Mouse (Mus musculus) embryonic facial prominence, embryonic 11.5 days (tissue): ENCODE measurements at regions not wholly inside any gene's neighbourhood (a gene's known extent, or its start where the extent isn't known, plus 50 kb on each side); places are given as distances from the start of the nearest gene placed in this dataset.

Experiments used
- ATAC-seq: fragments of 200-750 bp; cut with Nextera tagmentation; replicated peaks from 2 replicates; pipeline ENCODE4 v1.8.0; 2017; ENCODE audit warnings: low read depth; ENCODE audit not compliant: insufficient number of reproducible peaks, low FRiP score, low TSS enrichment
- DNase-seq: peaks from one replicate; pipeline ENCODE4 v3.0.0-alpha.2; 2015; ENCODE audit warnings: low spot score
- H3K27ac ChIP-seq: fragments of 300-500 bp; sonication (generic); replicated peaks from 2 replicates; pipeline ENCODE4 v1.5.1; 2014; ENCODE audit warnings: mild to moderate bottlenecking, low read depth, low read length, control low read depth
- H3K27me3 ChIP-seq: fragments of 300-500 bp; sonication (generic); 2 replicates; pipeline ENCODE4 v1.6.1; 2014; ENCODE audit warnings: mild to moderate bottlenecking, low read length, moderate library complexity, mixed read lengths; ENCODE audit not compliant: control insufficient read depth, insufficient read depth
- H3K36me3 ChIP-seq: fragments of 300-500 bp; sonication (generic); replicated peaks from 2 replicates; pipeline ENCODE4 v1.6.1; 2014; ENCODE audit warnings: low read depth, mild to moderate bottlenecking, low read length, moderate library complexity, mixed read lengths; ENCODE audit not compliant: control insufficient read depth, insufficient read depth
- H3K4me1 ChIP-seq: fragments of 300-500 bp; sonication (generic); 2 replicates; pipeline ENCODE4 v1.6.1; 2014; ENCODE audit warnings: low read length, mixed read lengths; ENCODE audit not compliant: control insufficient read depth, insufficient read depth
- H3K4me2 ChIP-seq: fragments of 300-500 bp; sonication (generic); 2 replicates; pipeline ENCODE4 v1.6.1; 2014; ENCODE audit warnings: low read depth, mild to moderate bottlenecking, control low read depth, low read length, moderate library complexity
- H3K4me3 ChIP-seq: fragments of 300-500 bp; sonication (generic); 2 replicates; pipeline ENCODE4 v1.5.1; 2014; ENCODE audit warnings: low read depth, low read length, control low read depth
- H3K9ac ChIP-seq: fragments of 300-500 bp; sonication (generic); replicated peaks from 2 replicates; pipeline ENCODE4 v1.6.1; 2014; ENCODE audit warnings: mild to moderate bottlenecking, control low read depth, low read length
- H3K9me3 ChIP-seq: fragments of 300-500 bp; sonication (generic); replicated peaks from 2 replicates; pipeline ENCODE4 v1.6.1; 2016; ENCODE audit warnings: mild to moderate bottlenecking, low read length, inconsistent platforms, mixed read lengths; ENCODE audit not compliant: control insufficient read depth
- WGBS: fragments of 180-500 bp; shearing (Covaris S2); extraction: QIAGEN DNeasy Blood & Tissue Kit; methylation state at CpG from one replicate; pipeline ENCODE4 v1.1.7; 2014; 5-methylcytosine and 5-hydroxymethylcytosine counted together

GRCm38 (mm10) chr3:99657617-99658016, 227.6 kb upstream of the Spag17 start:
- WGBS: 88% methylated on average over 5 of the region's 5 CpGs
- no peak overlapping the region for H3K4me2 ChIP-seq
- no peaks in the 10 kb centered on the region for H3K4me1 ChIP-seq
- no peak overlapping the region for H3K4me3 ChIP-seq
- H3K27me3 ChIP-seq: no peaks in the 10 kb centered on the region
- ATAC-seq: no peak
- H3K9me3 ChIP-seq: no peaks in the 10 kb centered on the region
- DNase-seq: no peak
- H3K36me3 ChIP-seq: no peaks in the 10 kb centered on the region
- H3K27ac ChIP-seq: no peak overlapping the region
- no peak overlapping the region for H3K9ac ChIP-seq

GRCm38 (mm10) chr3:99663783-99664182, 221.4 kb upstream of the Spag17 start:
- DNase-seq (no peak), ATAC-seq (no peak)
- 80% methylated on average over 6 of the region's 6 CpGs for WGBS
- no peak overlapping the region for H3K4me2 ChIP-seq
- H3K9me3 ChIP-seq: no peaks in the 10 kb centered on the region
- H3K27me3 ChIP-seq: no peaks in the 10 kb centered on the region
- H3K36me3 ChIP-seq: no peaks in the 10 kb centered on the region
- H3K4me1 ChIP-seq: no peaks in the 10 kb centered on the region
- no peak overlapping the region for H3K9ac ChIP-seq
- H3K4me3 ChIP-seq: no peak overlapping the region
- H3K27ac ChIP-seq: no peak overlapping the region

DNA sequence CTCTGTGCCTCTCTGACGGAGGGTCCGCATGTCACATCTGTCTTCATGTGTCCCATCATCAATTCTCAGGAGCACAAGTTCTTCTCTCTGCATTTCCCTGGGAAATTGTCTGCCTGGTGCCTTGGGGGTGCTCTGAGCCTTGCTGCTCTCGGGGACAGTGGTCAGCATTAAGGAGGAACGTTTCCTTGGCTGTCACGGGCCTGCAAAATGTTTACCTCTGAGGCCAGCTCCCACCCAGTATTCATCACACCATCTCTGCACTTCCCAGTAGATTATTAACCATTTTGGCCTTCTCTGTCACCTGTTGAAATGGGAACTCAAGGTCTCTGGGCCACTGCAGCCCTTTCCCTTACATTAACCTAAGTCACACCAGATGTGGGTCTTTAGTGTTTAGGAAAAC, 219.8 kb upstream of the Spag17 start:
- Histone ChIP-seq H3K36me3 (no peaks in the 10 kb centered on the region), H3K4me3 (no peak overlapping the region), H3K4me2 (no peak overlapping the region), H3K27ac (no peak overlapping the region), H3K4me1 (no peaks in the 10 kb centered on the region), H3K9me3 (no peaks in the 10 kb centered on the region), H3K27me3 (no peaks in the 10 kb centered on the region), H3K9ac (no peak overlapping the region)
- ATAC-seq (no peak), DNase-seq (no peak)
- WGBS: 68% methylated on average over 5 of the region's 5 CpGs

DNA sequence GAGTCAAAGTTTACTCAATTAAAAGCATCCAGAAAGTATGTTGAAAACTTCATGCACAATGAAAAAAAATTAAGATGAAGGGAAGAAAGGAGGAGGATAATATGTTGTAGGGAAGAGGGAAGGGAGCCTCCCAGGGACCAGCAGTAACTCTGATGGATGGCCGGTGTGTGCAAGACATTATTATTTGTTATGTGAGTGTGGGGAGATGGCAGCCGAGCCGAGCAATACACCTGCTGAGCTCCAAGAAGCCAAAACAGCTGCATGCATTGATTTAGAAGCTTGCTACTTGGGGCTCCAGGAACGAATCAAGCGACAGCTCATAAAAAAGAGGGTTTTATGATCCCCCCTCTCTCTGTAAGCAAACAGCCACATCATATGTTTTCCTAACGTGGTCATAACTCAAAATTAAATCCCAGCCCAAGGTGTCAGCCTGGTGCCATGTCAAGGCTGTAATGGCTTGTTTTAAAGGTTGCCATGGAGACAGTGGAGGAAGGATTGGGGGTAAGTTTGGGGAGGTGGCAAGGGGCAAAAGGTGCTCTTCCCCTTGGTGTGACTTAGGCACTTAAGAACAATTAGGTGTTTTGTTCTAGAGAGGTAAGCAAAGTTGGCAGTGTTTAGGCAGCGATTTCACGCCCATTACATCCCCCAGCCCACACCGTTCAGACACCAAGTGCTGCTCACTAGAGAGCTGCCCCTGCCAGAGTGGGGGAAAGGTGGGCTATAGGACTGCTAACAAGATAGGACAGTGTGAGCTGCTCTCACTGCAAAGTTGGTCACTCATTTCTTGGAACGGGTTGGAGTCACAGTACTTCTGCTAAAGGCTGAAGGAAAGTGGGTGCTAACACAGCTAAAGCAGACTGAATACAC, 219.1 kb upstream of the Spag17 start:
- no peak overlapping the region for H3K4me3 ChIP-seq
- ATAC-seq (no peak), DNase-seq (no peak)
- H3K4me1 ChIP-seq: no peaks in the 10 kb centered on the region
- H3K27me3 ChIP-seq: no peaks in the 10 kb centered on the region
- H3K9me3 ChIP-seq: no peaks in the 10 kb centered on the region
- no peak overlapping the region for H3K9ac ChIP-seq
- H3K36me3 ChIP-seq: no peaks in the 10 kb centered on the region
- WGBS: 34% methylated on average over 10 of the region's 10 CpGs
- H3K4me2 ChIP-seq: no peak overlapping the region
- H3K27ac ChIP-seq: no peak overlapping the region

- Histone ChIP-seq H3K27me3 (no peaks in the 10 kb centered on the region), H3K27ac (no peak overlapping the region), H3K4me3 (no peak overlapping the region), H3K9ac (no peak overlapping the region), H3K4me2 (no peak overlapping the region), H3K9me3 (no peaks in the 10 kb centered on the region), H3K4me1 (no peaks in the 10 kb centered on the region), H3K36me3 (no peaks in the 10 kb centered on the region)
- DNase-seq (no peak), ATAC-seq (no peak)
- WGBS: 91% methylated on average over 2 of the region's 2 CpGs
Observed at GRCm38 (mm10) chr3:99674145-99674544, 211.1 kb upstream of the Spag17 start.

GRCm38 (mm10) chr3:99709506-99709905, 175.7 kb upstream of the Spag17 start:
- no peak for ATAC-seq
- Histone ChIP-seq H3K36me3 (no peaks in the 10 kb centered on the region), H3K4me3 (no peak overlapping the region), H3K27me3 (no peaks in the 10 kb centered on the region), H3K27ac (no peak overlapping the region), H3K4me1 (no peaks in the 10 kb centered on the region), H3K9me3 (no peaks in the 10 kb centered on the region), H3K4me2 (no peak overlapping the region), H3K9ac (no peak overlapping the region)
- WGBS: 58% methylated on average over 4 of the region's 4 CpGs
- no peak for DNase-seq

GRCm38 (mm10) chr3:99716381-99716780, 168.8 kb upstream of the Spag17 start:
- Histone ChIP-seq H3K9ac (no peak overlapping the region), H3K9me3 (no peaks in the 10 kb centered on the region), H3K27me3 (no peaks in the 10 kb centered on the region), H3K4me3 (no peak overlapping the region), H3K4me1 (no peaks in the 10 kb centered on the region), H3K27ac (no peak overlapping the region), H3K36me3 (no peaks in the 10 kb centered on the region), H3K4me2 (no peak overlapping the region)
- 52% methylated on average over 4 of the region's 4 CpGs for WGBS
- ATAC-seq: no peak
- no peak for DNase-seq

GRCm38 (mm10) chr3:99738093-99738803, 147.0 kb upstream of the Spag17 start:
- H3K27me3 ChIP-seq: no peaks in the 10 kb centered on the region
- no peak overlapping the region for H3K4me2 ChIP-seq
- no peak overlapping the region for H3K4me3 ChIP-seq
- ATAC-seq (no peak), DNase-seq (no peak)
- H3K4me1 ChIP-seq: no peaks in the 10 kb centered on the region
- WGBS: 87% methylated on average over 3 of the region's 3 CpGs
- no peak overlapping the region for H3K9ac ChIP-seq
- no peak overlapping the region for H3K27ac ChIP-seq
- no peaks in the 10 kb centered on the region for H3K36me3 ChIP-seq
- no peaks in the 10 kb centered on the region for H3K9me3 ChIP-seq
